Mouse (Mus musculus): ENCODE measurements around the gene Vmn1r171. TPM values are rescaled to one million over a fixed set of nuclear protein-coding genes. Genes with fewer than 3 reads are reported as not detected.
"Not testable (repeated sequence)": the region's sequence is repeated elsewhere in the genome, so short reads cannot be mapped to it uniquely, and the experiment has no call there.

Gene Vmn1r171
- not detected in 2 replicates for polyA plus RNA-seq (2015; fragmentation: Nextera tagmentation; extraction: Ambion mirVana)

DNA sequence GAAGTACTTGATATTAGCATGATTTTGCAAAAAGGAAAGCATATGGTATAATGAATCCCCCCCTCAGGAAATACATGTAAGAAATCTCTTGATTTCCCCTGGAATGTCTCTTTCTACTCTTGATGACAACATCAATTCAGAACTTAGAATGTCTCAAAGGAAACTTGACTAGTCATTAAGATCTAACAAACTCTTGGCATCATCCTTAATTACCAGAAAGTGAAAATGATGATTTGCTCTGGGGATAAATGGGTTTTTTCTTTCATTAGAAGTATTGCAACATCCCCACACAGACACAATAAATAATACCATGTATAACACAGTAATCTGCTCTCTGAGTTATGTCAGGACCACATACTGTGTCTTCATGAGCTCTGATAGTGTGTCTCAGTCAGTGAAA, at the start of gene Vmn1r171:
Gene Vmn1r171, plus strand, starts transcription at position 301 of the 400 bp plus-strand sequence.
- Histone ChIP-seq H3K4me2 (no peak within 1 kb of the TSS), H3K27ac (replicated peaks) (no peak within 1 kb of the TSS), H3K4me1 (replicated peaks) (no peaks in the 10 kb centered on the region), H3K4me3 (no peak within 1 kb of the TSS), H3K36me3 (no peaks in the 10 kb centered on the region), H3K9me3 (peaks cover 12% of the 10 kb centered on the region; the same call in 1 of the 2 replicates), H3K27me3 (no peaks in the 10 kb centered on the region), H3K9ac (no peak within 1 kb of the TSS)
- no peak for ATAC-seq (ENCODE audit: low FRiP score, low read depth)

DNA sequence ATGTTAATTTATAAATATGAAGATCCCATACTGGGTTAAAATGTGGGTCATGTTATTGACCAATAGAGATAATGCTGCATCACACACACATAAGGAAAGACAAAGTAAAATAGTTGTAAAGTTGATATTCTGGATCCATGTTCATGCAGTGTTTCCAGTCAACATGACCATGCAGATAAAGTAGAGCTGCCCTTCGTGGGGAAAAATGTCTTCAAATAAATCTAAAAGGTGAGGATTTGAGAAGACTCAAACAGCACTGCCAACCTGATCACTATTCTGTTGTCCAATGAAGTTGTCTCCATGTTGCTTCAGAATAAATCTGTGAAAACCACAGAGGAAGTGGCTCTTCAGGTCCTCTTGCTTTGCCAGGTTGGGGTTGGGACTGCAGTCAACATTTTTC, 24.6 kb upstream of the Vmn1r171 start, which contains the start of gene Vmn1r170:
Gene Vmn1r170, plus strand, starts transcription at position 301 of the 400 bp plus-strand sequence.
- WGBS = 33% methylated on average over 1 of the region's 1 CpGs
- not testable (repeated sequence) for H3K4me1 ChIP-seq (replicated peaks); H3K36me3 ChIP-seq

DNA sequence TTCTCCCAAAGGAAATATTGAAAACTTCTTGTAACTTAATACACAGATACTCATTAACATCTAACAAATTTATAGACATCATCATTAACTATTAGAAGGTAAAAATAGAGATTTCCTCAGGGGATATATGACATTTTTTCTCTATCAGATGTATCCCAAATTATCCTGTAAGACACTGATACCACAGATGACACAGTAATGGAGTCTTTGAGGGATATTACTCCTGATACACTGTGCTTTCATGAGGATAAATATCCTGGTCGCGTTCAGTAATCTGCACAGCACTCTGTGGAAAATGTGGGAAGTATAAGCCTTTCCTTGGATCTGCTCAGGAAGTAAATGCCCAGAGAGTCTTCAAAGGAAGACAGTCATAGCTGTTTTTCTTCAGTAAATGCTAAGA, 27.5 kb downstream of the Vmn1r171 start, which contains the start of gene Vmn1r172:
Gene Vmn1r172, plus strand, starts transcription at position 301 of the 400 bp plus-strand sequence.
- Histone ChIP-seq H3K27me3 (no peaks in the 10 kb centered on the region), H3K4me1 (replicated peaks) (no peaks in the 10 kb centered on the region), H3K27ac (replicated peaks) (no peak within 1 kb of the TSS), H3K36me3 (no peaks in the 10 kb centered on the region), H3K9ac (no peak within 1 kb of the TSS), H3K4me3 (no peak within 1 kb of the TSS), H3K4me2 (no peak within 1 kb of the TSS), H3K9me3 (peaks cover 3% of the 10 kb centered on the region; the same call in 1 of the 2 replicates)
- ATAC-seq (ENCODE audit: low FRiP score, low read depth) = no peak
- 71% methylated on average over 2 of the region's 2 CpGs for WGBS

More for the DNA sequence above, 24.6 kb upstream of the Vmn1r171 start, which contains the start of gene Vmn1r170:
- not testable (repeated sequence) for H3K27ac ChIP-seq (replicated peaks); H3K27me3 ChIP-seq; ATAC-seq (ENCODE audit: low FRiP score, low read depth); H3K4me3 ChIP-seq; H3K9me3 ChIP-seq; H3K4me2 ChIP-seq; H3K9ac ChIP-seq

Other genes starting within 250 kb of the Vmn1r171 start
- not detected in 2 replicates for gene Nlrp5, start 244.8 kb upstream of the Vmn1r171 start, polyA plus RNA-seq (2015; fragmentation: Nextera tagmentation; extraction: Ambion mirVana)
- not detected in 2 replicates for gene Vmn1r167, start 123.5 kb upstream of the Vmn1r171 start, polyA plus RNA-seq (2015; fragmentation: Nextera tagmentation; extraction: Ambion mirVana)
- gene Vmn1r168, start 91.0 kb upstream of the Vmn1r171 start, polyA plus RNA-seq (2015; fragmentation: Nextera tagmentation; extraction: Ambion mirVana) = not detected in 2 replicates
- not detected in 2 replicates for gene Vmn1r169, start 55.2 kb upstream of the Vmn1r171 start, polyA plus RNA-seq (2015; fragmentation: Nextera tagmentation; extraction: Ambion mirVana)
- not detected in 2 replicates for gene Vmn1r170, start 24.5 kb upstream of the Vmn1r171 start, polyA plus RNA-seq (2015; fragmentation: Nextera tagmentation; extraction: Ambion mirVana)
- gene Vmn1r172, start 27.6 kb downstream of the Vmn1r171 start, polyA plus RNA-seq (2015; fragmentation: Nextera tagmentation; extraction: Ambion mirVana) = not detected in 2 replicates
- gene Vmn1r173, start 70.0 kb downstream of the Vmn1r171 start, polyA plus RNA-seq (2015; fragmentation: Nextera tagmentation; extraction: Ambion mirVana) = not detected in 2 replicates
- gene Vmn1r174, start 121.5 kb downstream of the Vmn1r171 start, polyA plus RNA-seq (2015; fragmentation: Nextera tagmentation; extraction: Ambion mirVana) = not detected in 2 replicates
- not detected in 2 replicates for gene Vmn1r175, start 179.9 kb downstream of the Vmn1r171 start, polyA plus RNA-seq (2015; fragmentation: Nextera tagmentation; extraction: Ambion mirVana)
- gene Vmn1r176, start 206.7 kb downstream of the Vmn1r171 start, polyA plus RNA-seq (2015; fragmentation: Nextera tagmentation; extraction: Ambion mirVana) = not detected in 2 replicates
- gene Vmn1r177, start 235.7 kb downstream of the Vmn1r171 start, polyA plus RNA-seq (2015; fragmentation: Nextera tagmentation; extraction: Ambion mirVana) = not detected in 2 replicates

Measured in hindbrain, embryonic 15.5 days (tissue).